In the genomic region with DNA sequence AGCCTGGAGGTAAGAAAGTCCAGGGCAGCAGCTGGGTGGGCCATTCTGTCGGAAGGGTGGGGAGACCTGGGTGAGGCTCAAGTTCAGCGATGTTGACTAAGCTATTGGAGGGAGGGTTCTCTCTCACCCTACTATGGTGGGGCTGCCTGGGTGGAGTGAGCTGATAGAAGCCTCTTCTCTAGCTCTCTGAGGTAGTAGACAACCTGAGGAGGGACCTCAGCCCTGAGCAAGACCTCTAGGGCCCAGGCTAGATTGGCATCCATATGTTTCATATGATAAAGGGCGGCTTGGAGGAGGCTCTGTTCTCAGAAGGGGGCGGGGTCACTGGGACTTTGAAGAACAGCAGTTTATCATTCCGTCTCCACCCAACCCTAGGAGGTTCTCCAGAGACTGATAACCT, we compare ENCODE assay signal across 12 mouse cellular contexts. TPM values are rescaled to one million over a fixed set of nuclear protein-coding genes. Genes with fewer than 3 reads are reported as not detected.
"Had no signal": no experiment of that assay in that cellular context is flagged by ENCODE, and none has a peak within 500 bp of the region (broad histone marks: within the 10 kb centered on the region; RNA-seq: fewer than 3 reads in every experiment).

No protein-coding gene starts in this region.

RNA-seq across cellular contexts. Expression of a gene that starts 27.8 kb away (rescaled TPM):
- total RNA-seq: layer of hippocampus, adult 8-10 months; layer of hippocampus, postnatal 14 days; left cerebral cortex, adult 18-20 months; left cerebral cortex, postnatal 4 days; liver, adult 2 months; monocyte, adult 5-6 weeks; neutrophil, adult 5-6 weeks had no signal
- polyA plus RNA-seq: limb, embryonic 13.5 days; liver, adult 2 months; lung, embryonic 16.5 days; midbrain, embryonic 11.5 days; midbrain, embryonic 15.5 days; neural tube, embryonic 12.5 days had no signal

RNA-seq across cellular contexts. Expression of a gene that starts 37.0 kb away (rescaled TPM):
- total RNA-seq: liver, adult 2 months had no signal
- polyA plus RNA-seq: lung, embryonic 16.5 days; midbrain, embryonic 11.5 days; midbrain, embryonic 15.5 days; neural tube, embryonic 12.5 days had no signal
